Mouse (Mus musculus) liver, postnatal 0 days (tissue): Measurements from ENCODE around the gene Krt84.

ENCODE experiments used
- CTCF ChIP-seq: sonication (generic); IDR thresholded peaks from 2 replicates; pipeline ENCODE4 v1.5.1; 2016; ENCODE audit warnings: antibody characterized with exemption, low read depth
- EP300 ChIP-seq: IDR thresholded peaks from 2 replicates; pipeline ENCODE4 v1.6.1; 2016; ENCODE audit warnings: antibody characterized with exemption, low read depth, mild to moderate bottlenecking

- TF ChIP-seq CTCF (no peak), EP300 (no peak)
Observed at GRCm38 (mm10) chr15:101485911-101486635, 46.5 kb downstream of the Krt84 start.
